Mouse (Mus musculus): ENCODE results near the gene Gse1.

DNA sequence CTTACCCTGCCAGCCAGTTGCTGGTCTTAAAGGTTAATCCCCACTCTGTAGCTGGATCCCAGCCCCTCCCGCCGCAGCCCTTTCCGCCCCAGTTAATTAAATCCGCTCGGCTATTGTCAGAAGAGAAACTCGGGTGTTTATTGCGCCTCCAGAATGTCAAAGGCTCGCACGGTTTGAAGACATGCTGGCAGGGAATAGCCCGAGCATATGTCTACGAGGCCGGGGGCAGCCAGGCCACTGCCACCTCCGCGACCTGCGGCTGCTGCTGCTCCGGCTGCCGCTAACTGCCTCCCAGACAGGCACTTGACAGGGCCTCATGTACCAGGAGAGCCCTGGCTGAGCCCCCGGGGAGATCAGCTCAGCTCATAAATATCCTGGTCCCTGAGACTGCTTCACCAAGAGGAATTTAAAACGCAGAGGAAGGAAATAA lies 276.8 kb downstream of the Gse1 start:
- TF ChIP-seq POLR2A (IDR thresholded peaks at IDR 0.05; ENCODE audit: low read depth, low read length) (no peak), CTCF (conservative IDR thresholded peaks at IDR 0.05; ENCODE audit: insufficient read depth, insufficient read length, low read depth, low read length) (no peak)

Data from kidney, adult 2 months (tissue).